Mouse (Mus musculus) heart, adult 8-10 months (tissue): ENCODE data around the gene C330021F23Rik. TPM values are rescaled to one million over a fixed set of nuclear protein-coding genes. Genes with fewer than 3 reads are reported as not detected.
"Not testable (repeated sequence)": the region's sequence is repeated elsewhere in the genome, so short reads cannot be mapped to it uniquely, and the experiment has no call there.

Experiments used
- DNase-seq: peaks from one replicate; pipeline ENCODE4 v3.0.0; 2022; ENCODE audit warnings: low spot score
- total RNA-seq, 4 experiments: library from RNA; stranded (reverse); gene quantifications; 2 replicates each; pipeline ENCODE4 v1.2.4; 2022

The C330021F23Rik gene
- under 1 TPM in 1 of 4 experiments, not detected in 3; 0.57 TPM for total RNA-seq

GRCm38 (mm10) chr8:3567641-3568371 lies at the start of gene C330021F23Rik:
Gene C330021F23Rik (plus strand): TSS chr8:3567990.
- peak; percentile 3 for DNase-seq

GRCm38 (mm10) chr8:3522007-3522697 lies 45.6 kb upstream of the C330021F23Rik start:
- no peak for DNase-seq

GRCm38 (mm10) chr8:3530816-3531215 lies 37.0 kb upstream of the C330021F23Rik start:
- DNase-seq: no peak

GRCm38 (mm10) chr8:3531936-3532335 lies 35.9 kb upstream of the C330021F23Rik start:
- DNase-seq: no peak

- no peak for DNase-seq
Observed at GRCm38 (mm10) chr8:3536053-3536841, 31.5 kb upstream of the C330021F23Rik start.

GRCm38 (mm10) chr8:3536940-3537339 lies 30.9 kb upstream of the C330021F23Rik start:
- no peak for DNase-seq

GRCm38 (mm10) chr8:3537666-3538065 lies 30.1 kb upstream of the C330021F23Rik start:
- DNase-seq: no peak

GRCm38 (mm10) chr8:3539146-3539545 lies 28.6 kb upstream of the C330021F23Rik start:
- no peak for DNase-seq

GRCm38 (mm10) chr8:3540076-3540475 lies 27.7 kb upstream of the C330021F23Rik start:
- no peak for DNase-seq

GRCm38 (mm10) chr8:3546511-3546910 lies 21.3 kb upstream of the C330021F23Rik start:
- no peak for DNase-seq

- DNase-seq: no peak
Observed at GRCm38 (mm10) chr8:3552240-3552639, 15.6 kb upstream of the C330021F23Rik start.

- DNase-seq: no peak
Observed at GRCm38 (mm10) chr8:3556114-3556513, 11.7 kb upstream of the C330021F23Rik start.

GRCm38 (mm10) chr8:3568378-3568777 lies 588 bp downstream of the C330021F23Rik start:
- DNase-seq: no peak

- no peak for DNase-seq
Observed at GRCm38 (mm10) chr8:3569784-3570183, 2.0 kb downstream of the C330021F23Rik start.

- DNase-seq: no peak
Observed at GRCm38 (mm10) chr8:3574546-3574945, 6.8 kb downstream of the C330021F23Rik start.

GRCm38 (mm10) chr8:3576211-3576960 lies 8.6 kb downstream of the C330021F23Rik start:
- DNase-seq: no peak

GRCm38 (mm10) chr8:3579390-3580364 lies 11.9 kb downstream of the C330021F23Rik start:
- no peak for DNase-seq

- DNase-seq: not testable (repeated sequence)
Observed at GRCm38 (mm10) chr8:3581961-3582360, 14.2 kb downstream of the C330021F23Rik start.

- DNase-seq: no peak
Observed at GRCm38 (mm10) chr8:3586452-3586851, 18.7 kb downstream of the C330021F23Rik start.

GRCm38 (mm10) chr8:3586993-3587390 lies 19.2 kb downstream of the C330021F23Rik start, which contains the start of gene Camsap3:
Gene Camsap3 (plus strand): TSS chr8:3587293.
- no peak for DNase-seq
